Mouse (Mus musculus) activated CD4-positive, CD25-positive, alpha-beta regulatory T cell, adult 9 weeks (primary cell): ENCODE data around the gene Enpep. TPM values are rescaled to one million over a fixed set of nuclear protein-coding genes. Genes with fewer than 3 reads are reported as not detected.

Source experiments
- polyA plus RNA-seq: library from polyadenylated mRNA; unstranded; fragments of 100-300 nt; shearing (Covaris generic); gene quantifications from one replicate; pipeline ENCODE4 v1.2.1, GENCODE M21; 2017

Gene Enpep
- 0.61 TPM for polyA plus RNA-seq

DNA sequence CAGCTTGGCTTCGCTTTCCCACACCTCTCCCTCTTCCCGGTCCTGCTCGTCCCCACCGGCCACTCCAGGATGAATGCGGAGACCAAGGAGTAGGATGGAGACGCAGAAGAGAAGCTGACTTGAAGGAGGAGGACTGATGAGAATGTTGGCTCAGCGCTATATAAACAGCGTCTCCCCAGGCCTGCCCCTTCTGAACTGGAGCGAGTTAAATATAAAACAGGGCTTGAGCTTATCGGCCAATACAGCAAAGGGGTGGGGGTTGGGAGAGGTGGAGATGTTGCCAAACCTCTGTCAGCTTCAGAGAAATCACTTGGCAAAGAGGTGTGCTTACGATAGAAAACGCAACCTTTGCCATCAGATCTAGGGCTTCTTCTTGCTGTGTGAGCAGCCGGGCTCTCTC lies at the start of gene Enpep:
Gene Enpep, minus strand, starts transcription at position 135 of the 400 bp plus-strand sequence.

Other genes with a start within 250 kb of the Enpep start
- gene Pitx2, start 132.8 kb downstream of the Enpep start, polyA plus RNA-seq: 0.18 TPM
- gene Elovl6, start 199.6 kb upstream of the Enpep start, polyA plus RNA-seq: 13.6 TPM